Mouse (Mus musculus): ENCODE data around the gene 1110012L19Rik.
"Not testable (repeated sequence)": the region's sequence is repeated elsewhere in the genome, so short reads cannot be mapped to it uniquely, and the experiment has no call there.

The 1110012L19Rik gene

GRCm38 (mm10) chrX:70385276-70385961, at the start of gene 1110012L19Rik:
Gene 1110012L19Rik, plus strand, starts transcription at chrX:70385877.
- peak; percentile 86 for DNase-seq

DNA sequence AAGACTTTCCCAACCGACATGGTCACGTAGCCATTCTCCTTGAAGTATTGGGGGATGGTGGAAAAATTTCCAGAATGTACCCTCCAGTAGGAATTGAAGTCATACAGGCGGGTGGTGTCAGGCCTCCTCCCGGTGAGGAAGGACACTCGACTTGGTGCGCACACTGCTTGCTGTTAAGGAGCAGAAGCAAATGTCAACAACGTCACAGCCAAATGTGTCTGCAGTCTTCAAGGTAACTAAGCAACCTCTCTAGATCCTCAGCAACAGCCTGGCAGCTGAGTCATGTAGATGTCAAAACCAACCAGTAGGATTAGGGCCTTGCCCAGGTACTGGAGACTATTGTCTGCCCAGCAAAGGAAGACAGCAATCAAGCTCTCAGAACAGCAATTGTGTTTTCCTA, 22.7 kb upstream of the 1110012L19Rik start:
- DNase-seq: no peak

- no peak for DNase-seq
Observed at GRCm38 (mm10) chrX:70363446-70363845, 22.2 kb upstream of the 1110012L19Rik start.

DNA sequence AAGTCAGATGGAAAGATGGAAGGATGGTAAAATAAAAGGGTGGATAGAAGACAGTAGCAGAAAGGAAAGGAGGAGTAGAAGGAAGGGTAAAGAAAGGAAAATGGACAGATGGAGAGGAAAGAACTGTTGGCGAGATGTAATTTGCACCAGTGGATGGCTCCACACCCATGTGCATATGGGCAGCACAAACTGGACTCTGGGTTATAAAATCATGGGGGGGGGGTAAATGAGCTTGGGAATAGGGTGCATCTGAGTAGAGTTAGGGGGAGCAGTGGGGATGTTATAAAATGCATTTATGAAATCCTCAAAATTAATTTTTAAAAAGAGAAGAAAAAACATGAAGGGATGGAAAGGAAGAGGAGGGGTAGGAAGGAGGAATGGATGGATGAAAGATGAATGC, 21.5 kb upstream of the 1110012L19Rik start:
- DNase-seq: no peak

DNA sequence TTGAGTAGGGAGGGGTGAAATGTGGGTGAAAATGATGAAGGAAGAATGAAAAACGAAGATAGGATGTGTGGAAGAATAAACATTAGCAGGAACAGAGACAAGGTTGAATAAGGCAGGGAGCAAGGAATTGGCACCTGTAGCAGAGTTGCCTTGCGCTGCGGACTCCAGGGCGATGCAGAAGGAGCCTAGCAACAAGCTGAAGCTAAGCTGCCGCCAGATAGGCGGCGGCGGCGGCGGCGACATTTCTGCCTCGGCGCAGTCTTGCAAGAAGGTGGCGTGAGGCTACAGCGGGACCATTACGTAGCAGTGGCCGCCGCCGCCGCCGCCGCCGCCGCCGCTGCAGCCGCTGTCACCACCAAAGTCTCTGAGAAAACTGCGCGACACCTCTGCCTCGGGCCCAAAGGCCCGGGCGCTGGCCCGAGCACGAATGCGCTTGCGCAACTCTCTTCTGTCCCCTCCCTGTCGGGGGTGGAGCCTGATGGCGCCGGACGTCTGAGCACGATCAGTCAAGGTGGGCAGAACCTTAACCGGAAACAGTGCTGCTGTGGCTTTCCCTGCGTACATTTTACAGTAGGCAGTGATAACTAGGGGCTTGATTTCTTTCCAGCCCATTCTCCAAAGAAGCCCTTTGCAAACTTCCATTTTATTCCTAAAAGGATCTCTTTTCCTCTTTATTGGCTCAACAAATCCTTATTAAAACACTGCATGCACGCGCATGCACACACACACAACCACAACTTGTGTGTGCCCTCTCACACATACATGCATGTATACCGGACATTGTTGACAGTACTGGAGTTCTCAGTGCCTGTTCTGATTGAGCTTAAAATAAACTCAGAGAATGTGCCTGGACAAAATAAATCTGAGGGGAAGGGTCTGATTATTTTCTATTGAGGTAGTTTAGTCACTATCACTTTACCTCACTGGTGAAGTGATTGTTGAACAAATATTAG, 20.7 kb upstream of the 1110012L19Rik start, which contains the start of gene Ids:
Gene Ids (minus strand): TSS at position 424 of the 953 bp plus-strand sequence.
- DNase-seq: peak; percentile 92

- not testable (repeated sequence) for DNase-seq
Observed at GRCm38 (mm10) chrX:70369758-70370157, 15.9 kb upstream of the 1110012L19Rik start.

- DNase-seq: not testable (repeated sequence)
Observed at GRCm38 (mm10) chrX:70374469-70375110, 11.1 kb upstream of the 1110012L19Rik start.

- no peak for DNase-seq
Observed at GRCm38 (mm10) chrX:70384917-70385275, 781 bp upstream of the 1110012L19Rik start.

GRCm38 (mm10) chrX:70385962-70386351, 280 bp downstream of the 1110012L19Rik start:
- peak; percentile 9 for DNase-seq

DNA sequence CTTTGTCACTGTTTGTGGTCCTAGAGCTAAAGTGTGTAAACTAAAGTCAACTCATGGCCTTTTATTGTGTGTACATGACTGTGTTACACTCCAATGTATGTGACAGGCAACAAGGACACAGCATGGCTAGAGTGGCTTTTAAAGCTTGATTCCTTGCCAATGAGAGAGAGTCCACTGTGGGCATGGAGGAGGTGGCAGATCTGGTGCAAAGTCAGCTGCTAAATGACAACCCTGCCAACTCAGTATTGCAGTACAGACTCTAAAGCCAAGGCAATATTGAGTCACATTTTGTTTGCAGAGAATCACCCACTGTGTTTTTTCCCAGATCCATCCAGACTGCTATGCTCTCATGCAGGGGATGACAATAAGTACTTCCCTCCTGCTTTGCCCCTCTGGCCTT, 7.0 kb downstream of the 1110012L19Rik start:
- DNase-seq: not testable (repeated sequence)

DNA sequence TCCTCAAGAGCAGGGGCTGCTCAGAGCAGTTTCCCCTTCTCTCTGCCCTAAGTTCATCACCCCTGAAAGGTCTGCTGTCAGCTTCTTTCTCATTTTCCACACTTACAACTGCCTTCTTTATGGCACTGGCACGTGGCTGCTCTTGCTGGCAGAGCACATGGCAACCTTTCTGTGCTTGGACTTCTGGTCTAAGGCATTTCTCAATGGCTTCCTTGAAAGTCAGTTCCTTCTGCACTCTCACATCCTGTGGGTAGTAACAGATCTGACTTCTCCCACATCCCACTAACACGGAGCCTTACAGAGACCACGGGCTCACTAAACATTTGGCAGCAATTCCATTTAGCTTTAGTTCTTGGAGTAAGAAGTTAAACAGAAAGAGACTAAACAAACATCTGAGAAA, 39.8 kb downstream of the 1110012L19Rik start:
- DNase-seq: not testable (repeated sequence)

Data from embryo, embryonic 11 days (tissue).